Mouse (Mus musculus): ENCODE measurements around the gene Sfxn3. TPM values are rescaled to one million over a fixed set of nuclear protein-coding genes. Genes with fewer than 3 reads are reported as not detected.
A peak's percentile ranks its signal among the peaks of the same experiment; 100 is the strongest.

Gene Sfxn3
- polyA plus RNA-seq, 1 experiment, result 20.7 TPM

DNA sequence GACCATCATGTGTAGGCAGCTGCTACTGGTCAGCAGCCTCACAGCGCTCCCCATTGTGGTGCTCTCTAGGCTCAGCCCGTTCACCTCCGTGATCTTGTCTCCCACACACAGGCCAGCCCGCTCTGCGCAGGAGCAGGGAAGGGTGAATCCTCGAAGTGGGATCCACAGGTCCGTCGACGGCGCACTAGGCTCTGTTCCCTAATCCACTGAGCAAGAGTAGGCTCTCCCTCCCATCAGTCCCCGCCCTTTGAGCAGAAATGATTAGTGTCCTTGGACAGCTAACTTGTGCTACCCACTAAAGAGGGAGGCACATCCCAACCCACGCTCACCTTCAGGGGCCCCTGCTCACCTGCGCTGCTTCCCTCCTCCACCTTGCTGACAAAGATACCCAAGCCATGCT lies 7.1 kb upstream of the Sfxn3 start:
- no peaks in the 10 kb centered on the region for H3K36me3 ChIP-seq (ENCODE audit: control insufficient read depth, insufficient read depth, low read length)
- H3K4me1 ChIP-seq (ENCODE audit: control insufficient read depth, insufficient read depth, low read length), result peaks cover 7% of the 10 kb centered on the region; the same call in 1 of the 2 replicates
- no peak overlapping the region for H3K27ac ChIP-seq (ENCODE audit: control insufficient read depth, insufficient read depth, low read depth, low read length)
- no peak overlapping the region for H3K4me3 ChIP-seq (ENCODE audit: control insufficient read depth, low read depth, low read length)
- no peaks in the 10 kb centered on the region for H3K27me3 ChIP-seq (ENCODE audit: control insufficient read depth, insufficient read depth, low read length)
- TF ChIP-seq CTCF (IDR thresholded peaks at IDR 0.05; ENCODE audit: control insufficient read depth, insufficient read depth, insufficient replicate concordance, low read depth, low read length) (no peak), POLR2A (IDR thresholded peaks at IDR 0.05; ENCODE audit: control insufficient read depth, low read depth, low read length) (no peak)

DNA sequence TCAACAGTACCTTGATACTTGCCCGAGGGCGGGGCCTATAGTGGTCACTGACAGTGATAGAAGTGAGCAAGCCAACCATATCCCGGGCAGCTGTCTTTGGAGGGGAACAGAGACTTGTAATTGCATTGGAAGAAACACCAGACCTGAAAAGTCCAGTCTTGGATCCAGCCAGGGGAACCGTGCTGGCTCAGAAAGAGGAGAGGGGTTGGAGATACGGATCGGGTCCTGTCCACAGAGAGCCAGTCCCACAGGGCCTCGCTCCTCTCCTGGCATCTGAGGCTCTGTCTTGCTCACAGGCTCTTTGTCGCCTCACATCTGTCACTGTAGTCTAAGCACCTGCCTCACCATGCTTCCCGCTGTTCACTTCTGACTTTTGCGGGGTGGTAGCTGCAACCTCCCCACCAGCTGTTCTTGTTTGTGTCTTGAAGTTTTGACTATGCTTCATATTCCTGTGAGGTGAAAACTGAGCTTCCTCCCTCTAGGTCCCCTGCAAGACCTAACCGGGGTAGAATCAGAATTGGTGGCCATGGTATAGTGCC lies 2.8 kb upstream of the Sfxn3 start:
- no peak overlapping the region for H3K27ac ChIP-seq (ENCODE audit: control insufficient read depth, insufficient read depth, low read depth, low read length)

DNA sequence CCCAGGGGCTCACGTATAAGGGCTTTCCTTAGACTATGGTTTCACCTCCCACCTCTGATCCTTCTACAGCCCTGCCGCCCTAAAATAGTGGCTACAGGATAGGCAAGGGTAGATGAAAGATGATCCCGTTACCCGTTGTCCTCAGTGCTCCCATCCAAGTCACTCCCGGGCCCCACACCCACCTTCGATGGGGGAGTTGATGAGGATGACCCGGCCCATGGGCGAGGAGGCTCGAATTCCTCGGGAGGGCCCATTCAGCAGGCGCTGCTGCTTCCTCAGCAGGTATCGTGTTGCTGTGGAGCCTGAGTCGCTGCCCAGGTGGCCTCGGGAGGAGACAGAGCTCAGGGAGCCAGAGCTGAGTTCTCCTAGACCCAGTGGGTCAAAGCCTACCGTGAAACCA lies 2.1 kb upstream of the Sfxn3 start:
- no peak for TF ChIP-seq CTCF (IDR thresholded peaks at IDR 0.05; ENCODE audit: control insufficient read depth, insufficient read depth, insufficient replicate concordance, low read depth, low read length)
- TF ChIP-seq POLR2A (IDR thresholded peaks at IDR 0.05; ENCODE audit: control insufficient read depth, low read depth, low read length), result no peak
- H3K27me3 ChIP-seq (ENCODE audit: control insufficient read depth, insufficient read depth, low read length), result no peaks in the 10 kb centered on the region
- H3K4me1 ChIP-seq (ENCODE audit: control insufficient read depth, insufficient read depth, low read length), result peaks cover 27% of the 10 kb centered on the region

More for the DNA sequence above, 2.8 kb upstream of the Sfxn3 start:
- peaks cover 32% of the 10 kb centered on the region for H3K4me1 ChIP-seq (ENCODE audit: control insufficient read depth, insufficient read depth, low read length)
- no peak overlapping the region for H3K4me3 ChIP-seq (ENCODE audit: control insufficient read depth, low read depth, low read length)
- TF ChIP-seq CTCF (IDR thresholded peaks at IDR 0.05; ENCODE audit: control insufficient read depth, insufficient read depth, insufficient replicate concordance, low read depth, low read length) (no peak), POLR2A (IDR thresholded peaks at IDR 0.05; ENCODE audit: control insufficient read depth, low read depth, low read length) (no peak)
- no peaks in the 10 kb centered on the region for H3K27me3 ChIP-seq (ENCODE audit: control insufficient read depth, insufficient read depth, low read length)
- H3K36me3 ChIP-seq (ENCODE audit: control insufficient read depth, insufficient read depth, low read length), result no peaks in the 10 kb centered on the region

DNA sequence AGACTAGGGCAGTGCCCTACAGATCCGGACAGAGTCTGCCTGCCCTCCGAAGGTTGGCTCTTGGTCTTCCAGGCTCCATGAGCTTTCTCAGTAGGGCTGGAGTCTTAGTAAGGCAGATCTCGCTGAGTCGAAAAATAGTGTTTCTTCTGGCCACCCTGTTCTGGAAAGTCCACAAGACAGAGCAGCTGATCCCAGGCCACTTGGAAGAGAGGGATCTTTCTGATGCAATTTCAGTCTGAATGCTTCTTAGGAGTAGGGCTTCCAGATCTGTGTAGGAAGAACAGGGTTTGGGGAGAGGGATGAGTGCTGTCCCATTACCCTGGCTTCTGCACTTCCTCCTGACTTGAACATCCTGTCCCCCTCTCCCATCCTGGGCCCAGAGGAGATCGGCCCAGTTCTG lies 1.7 kb upstream of the Sfxn3 start, which contains the start of gene Pdzd7:
Pdzd7 (minus strand) TSS at position 67 of the 400 bp plus-strand sequence.
- H3K27ac ChIP-seq (ENCODE audit: control insufficient read depth, insufficient read depth, low read depth, low read length), result no peak within 1 kb of the TSS
- H3K4me1 ChIP-seq (ENCODE audit: control insufficient read depth, insufficient read depth, low read length), result peaks cover 24% of the 10 kb centered on the region
- H3K4me3 ChIP-seq (ENCODE audit: control insufficient read depth, low read depth, low read length), result peak within 1 kb of the TSS; percentile 79
- TF ChIP-seq POLR2A (IDR thresholded peaks at IDR 0.05; ENCODE audit: control insufficient read depth, low read depth, low read length) (no peak), CTCF (IDR thresholded peaks at IDR 0.05; ENCODE audit: control insufficient read depth, insufficient read depth, insufficient replicate concordance, low read depth, low read length) (no peak)
- no peaks in the 10 kb centered on the region for H3K36me3 ChIP-seq (ENCODE audit: control insufficient read depth, insufficient read depth, low read length)
- no peaks in the 10 kb centered on the region for H3K27me3 ChIP-seq (ENCODE audit: control insufficient read depth, insufficient read depth, low read length)

More for the DNA sequence above, 2.1 kb upstream of the Sfxn3 start:
- no peak overlapping the region for H3K27ac ChIP-seq (ENCODE audit: control insufficient read depth, insufficient read depth, low read depth, low read length)
- no peaks in the 10 kb centered on the region for H3K36me3 ChIP-seq (ENCODE audit: control insufficient read depth, insufficient read depth, low read length)
- no peak overlapping the region for H3K4me3 ChIP-seq (ENCODE audit: control insufficient read depth, low read depth, low read length)

DNA sequence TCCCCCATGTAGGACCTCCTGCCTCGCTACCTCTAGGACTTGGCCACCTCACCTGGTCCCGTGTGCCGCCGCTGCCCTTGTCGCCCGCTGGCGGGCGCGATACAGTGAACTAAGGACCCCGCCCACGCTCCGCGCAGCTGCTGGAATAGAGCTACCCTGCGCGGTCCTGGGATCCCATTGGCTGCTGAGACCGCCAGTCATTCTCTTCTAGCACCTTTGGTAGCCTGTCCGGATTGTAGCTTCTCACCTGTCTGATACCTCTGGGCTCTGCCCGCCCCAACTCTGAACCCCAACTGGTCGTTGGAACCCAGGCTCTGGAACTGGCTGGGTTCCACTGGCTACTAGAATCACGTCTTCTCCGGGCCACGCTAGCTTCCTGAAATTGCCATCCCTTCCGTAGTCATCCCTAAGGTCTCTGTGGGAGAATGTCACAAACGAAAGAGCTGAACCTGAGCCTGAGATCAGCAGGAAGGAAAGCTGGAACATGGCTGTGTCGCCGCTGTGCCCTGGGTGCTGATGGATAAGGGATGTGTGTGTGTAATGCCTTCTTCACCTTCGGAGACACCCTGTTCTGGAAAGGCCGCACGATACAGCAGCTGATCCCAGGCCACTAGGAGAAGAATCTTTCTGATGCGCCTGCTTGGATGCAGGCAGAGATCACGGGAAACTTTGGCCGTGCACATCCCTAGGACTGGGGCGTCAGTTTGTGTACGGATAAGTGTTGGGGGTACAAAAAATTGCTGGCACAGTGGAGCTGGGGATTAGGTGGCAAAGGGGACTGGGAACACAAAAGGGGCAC lies 581 bp upstream of the Sfxn3 start:
- Histone ChIP-seq H3K4me3 (ENCODE audit: control insufficient read depth, low read depth, low read length) (peak overlapping the region; percentile 79), H3K27me3 (ENCODE audit: control insufficient read depth, insufficient read depth, low read length) (no peaks in the 10 kb centered on the region), H3K4me1 (ENCODE audit: control insufficient read depth, insufficient read depth, low read length) (peaks cover 24% of the 10 kb centered on the region), H3K27ac (ENCODE audit: control insufficient read depth, insufficient read depth, low read depth, low read length) (peak overlapping the region; percentile 32; the same call in 1 of the 2 replicates), H3K36me3 (ENCODE audit: control insufficient read depth, insufficient read depth, low read length) (no peaks in the 10 kb centered on the region)
- no peak for TF ChIP-seq POLR2A (IDR thresholded peaks at IDR 0.05; ENCODE audit: control insufficient read depth, low read depth, low read length)
- TF ChIP-seq CTCF (IDR thresholded peaks at IDR 0.05; ENCODE audit: control insufficient read depth, insufficient read depth, insufficient replicate concordance, low read depth, low read length), result 0 out of 2 replicates have a peak, but pooled peaks have one; percentile 13

DNA sequence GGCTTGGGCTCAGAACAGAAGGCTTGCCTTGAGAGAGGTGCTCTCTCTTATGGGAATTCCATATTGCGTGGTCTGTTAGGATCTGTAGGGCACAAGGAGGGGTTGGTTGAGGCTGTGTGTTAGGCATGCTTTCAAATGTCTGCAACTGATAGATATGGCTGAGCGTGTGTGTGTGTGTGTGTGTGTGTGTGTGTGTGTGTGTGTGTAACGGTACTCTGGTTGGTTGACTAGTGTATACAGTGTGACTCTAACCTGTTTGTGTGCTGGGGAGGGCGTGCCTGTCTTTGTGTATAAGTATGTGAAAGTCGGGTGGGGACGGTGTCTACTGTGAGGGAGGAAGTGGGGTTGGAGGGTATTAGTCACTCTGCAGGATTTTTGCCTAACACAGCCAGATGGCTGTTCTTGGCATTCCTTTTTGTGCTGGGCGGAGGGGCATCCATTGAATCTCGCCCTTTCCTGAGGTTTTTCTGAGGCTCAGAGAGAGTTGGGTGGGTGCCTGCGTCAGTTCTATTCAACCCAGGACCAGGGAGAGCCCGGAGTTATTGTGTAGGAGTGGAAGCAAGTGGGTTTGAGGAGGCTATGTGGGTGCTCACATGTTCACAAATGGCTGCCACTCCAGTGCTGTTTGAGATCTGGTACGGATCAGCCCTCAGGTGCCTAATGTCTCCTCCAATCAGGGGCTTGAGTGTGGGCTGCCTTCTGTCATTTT lies 786 bp downstream of the Sfxn3 start:
- H3K27ac ChIP-seq (ENCODE audit: control insufficient read depth, insufficient read depth, low read depth, low read length), result peak overlapping the region; percentile 73
- TF ChIP-seq POLR2A (IDR thresholded peaks at IDR 0.05; ENCODE audit: control insufficient read depth, low read depth, low read length) (no peak), CTCF (IDR thresholded peaks at IDR 0.05; ENCODE audit: control insufficient read depth, insufficient read depth, insufficient replicate concordance, low read depth, low read length) (no peak)
- peak overlapping the region; percentile 79 for H3K4me3 ChIP-seq (ENCODE audit: control insufficient read depth, low read depth, low read length)
- peaks cover 24% of the 10 kb centered on the region for H3K4me1 ChIP-seq (ENCODE audit: control insufficient read depth, insufficient read depth, low read length)
- H3K27me3 ChIP-seq (ENCODE audit: control insufficient read depth, insufficient read depth, low read length), result no peaks in the 10 kb centered on the region
- no peaks in the 10 kb centered on the region for H3K36me3 ChIP-seq (ENCODE audit: control insufficient read depth, insufficient read depth, low read length)

All from testis, adult 2 months (tissue).